Mouse (Mus musculus) E14TG2a.4 (cell line): ENCODE data around the gene Chmp2a.

ENCODE experiments used
- CTCF ChIP-seq: conservative IDR thresholded peaks from 2 replicates; pipeline ENCODE4 v1.5.1; 2014; ENCODE audit warnings: low read length
- NANOG ChIP-seq: IDR thresholded peaks from 2 replicates; pipeline ENCODE4 v1.6.1; 2014; ENCODE audit warnings: borderline replicate concordance, low read length, mixed read lengths

- TF ChIP-seq CTCF = no peak
- TF ChIP-seq NANOG = no peak
These were observed 28.6 kb downstream of the Chmp2a start for GRCm38 (mm10) chr7:13006011-13006410.
